Mouse (Mus musculus): ENCODE results near the gene Gm47791.

The Gm47791 gene

GRCm38 (mm10) chr1:82771022-82771586, at the start of gene Gm47791:
Gm47791 (minus strand) TSS chr1:82771243.
- no peak for DNase-seq (ENCODE audit: extremely low read depth, insufficient read length, low spot score)

- DNase-seq (ENCODE audit: extremely low read depth, insufficient read length, low spot score): no peak
Observed at GRCm38 (mm10) chr1:82820626-82821186, 49.7 kb upstream of the Gm47791 start.

- no peak for DNase-seq (ENCODE audit: extremely low read depth, insufficient read length, low spot score)
Observed at GRCm38 (mm10) chr1:82820179-82820578, 49.1 kb upstream of the Gm47791 start.

- no peak for DNase-seq (ENCODE audit: extremely low read depth, insufficient read length, low spot score)
Observed at GRCm38 (mm10) chr1:82819366-82819765, 48.3 kb upstream of the Gm47791 start.

GRCm38 (mm10) chr1:82815941-82816716, 45.1 kb upstream of the Gm47791 start:
- no peak for DNase-seq (ENCODE audit: extremely low read depth, insufficient read length, low spot score)

GRCm38 (mm10) chr1:82811766-82812165, 40.7 kb upstream of the Gm47791 start:
- DNase-seq (ENCODE audit: extremely low read depth, insufficient read length, low spot score): peak; percentile 57

- peak; percentile 25 for DNase-seq (ENCODE audit: extremely low read depth, insufficient read length, low spot score)
Observed at GRCm38 (mm10) chr1:82808564-82808963, 37.5 kb upstream of the Gm47791 start.

GRCm38 (mm10) chr1:82807206-82807605, 36.2 kb upstream of the Gm47791 start:
- DNase-seq (ENCODE audit: extremely low read depth, insufficient read length, low spot score): no peak

GRCm38 (mm10) chr1:82806391-82806790, 35.3 kb upstream of the Gm47791 start:
- no peak for DNase-seq (ENCODE audit: extremely low read depth, insufficient read length, low spot score)

GRCm38 (mm10) chr1:82804059-82804458, 33.0 kb upstream of the Gm47791 start:
- DNase-seq (ENCODE audit: extremely low read depth, insufficient read length, low spot score): no peak

GRCm38 (mm10) chr1:82803608-82804007, 32.6 kb upstream of the Gm47791 start:
- DNase-seq (ENCODE audit: extremely low read depth, insufficient read length, low spot score): peak; percentile 37

GRCm38 (mm10) chr1:82801105-82801783, 30.2 kb upstream of the Gm47791 start:
- DNase-seq (ENCODE audit: extremely low read depth, insufficient read length, low spot score): peak; percentile 39

GRCm38 (mm10) chr1:82798922-82799321, 27.9 kb upstream of the Gm47791 start:
- no peak for DNase-seq (ENCODE audit: extremely low read depth, insufficient read length, low spot score)

GRCm38 (mm10) chr1:82798304-82798703, 27.3 kb upstream of the Gm47791 start:
- no peak for DNase-seq (ENCODE audit: extremely low read depth, insufficient read length, low spot score)

- no peak for DNase-seq (ENCODE audit: extremely low read depth, insufficient read length, low spot score)
Observed at GRCm38 (mm10) chr1:82797088-82797487, 26.0 kb upstream of the Gm47791 start.

GRCm38 (mm10) chr1:82795702-82796443, 24.8 kb upstream of the Gm47791 start:
- peak; percentile 64 for DNase-seq (ENCODE audit: extremely low read depth, insufficient read length, low spot score)

GRCm38 (mm10) chr1:82795211-82795610, 24.2 kb upstream of the Gm47791 start:
- peak; percentile 55 for DNase-seq (ENCODE audit: extremely low read depth, insufficient read length, low spot score)

GRCm38 (mm10) chr1:82793986-82794385, 22.9 kb upstream of the Gm47791 start:
- no peak for DNase-seq (ENCODE audit: extremely low read depth, insufficient read length, low spot score)

GRCm38 (mm10) chr1:82793110-82793509, 22.1 kb upstream of the Gm47791 start:
- DNase-seq (ENCODE audit: extremely low read depth, insufficient read length, low spot score): peak; percentile 51

- DNase-seq (ENCODE audit: extremely low read depth, insufficient read length, low spot score): no peak
Observed at GRCm38 (mm10) chr1:82792238-82792637, 21.2 kb upstream of the Gm47791 start.

GRCm38 (mm10) chr1:82791105-82791504, 20.1 kb upstream of the Gm47791 start:
- no peak for DNase-seq (ENCODE audit: extremely low read depth, insufficient read length, low spot score)
